Mouse (Mus musculus): Measurements from ENCODE around the gene Adora3.

Adora3 gene

DNA sequence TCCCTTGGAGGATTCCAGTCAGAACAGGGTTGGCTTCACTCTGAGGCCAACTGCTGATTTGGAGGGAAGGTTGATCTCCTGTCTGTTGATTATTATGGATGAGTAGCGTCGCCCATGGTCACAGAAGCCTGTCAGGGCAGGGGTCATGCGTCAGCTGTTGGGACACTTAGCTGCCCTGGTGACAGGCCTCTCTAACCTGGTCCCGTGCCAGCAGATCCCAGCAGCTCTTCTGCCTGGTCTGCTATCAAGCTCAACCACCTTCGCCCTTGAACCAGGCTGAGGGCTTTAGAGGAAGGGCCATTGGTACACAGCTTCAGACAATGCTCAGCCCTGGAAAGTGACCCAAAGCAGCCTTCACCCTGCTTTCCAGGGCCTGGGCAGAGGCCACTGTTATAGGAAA, 5.4 kb downstream of the Adora3 start:
- in situ Hi-C loops (cut with MseI, MboI), result no loop called here

DNA sequence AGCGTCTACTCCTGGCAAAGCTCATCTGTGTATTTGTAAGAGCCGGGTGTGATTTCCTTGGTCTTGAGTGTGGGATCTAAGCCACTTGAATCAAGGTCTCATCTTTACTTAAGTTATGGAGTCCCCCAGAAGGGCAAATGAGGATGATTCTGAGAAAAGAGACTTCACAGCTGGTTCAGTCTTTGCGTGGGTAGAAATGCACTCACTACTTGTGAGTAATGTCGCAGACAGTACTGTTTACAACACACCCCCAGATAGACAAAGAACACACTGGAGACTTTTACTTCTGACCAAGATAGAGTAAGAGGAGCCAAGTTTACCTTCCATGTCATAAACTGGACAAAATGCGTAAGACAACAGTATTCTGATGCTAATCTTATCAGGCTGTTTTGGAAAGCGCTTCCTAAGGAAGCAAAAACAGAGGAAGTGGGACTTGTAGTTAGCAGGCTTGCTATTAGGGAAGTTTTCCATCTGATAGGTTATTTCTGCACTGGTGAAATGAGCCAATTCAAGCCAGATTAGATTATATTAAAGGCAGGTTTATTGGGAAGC, 6.7 kb downstream of the Adora3 start:
- in situ Hi-C loops (cut with MseI, MboI), result no loop called here

DNA sequence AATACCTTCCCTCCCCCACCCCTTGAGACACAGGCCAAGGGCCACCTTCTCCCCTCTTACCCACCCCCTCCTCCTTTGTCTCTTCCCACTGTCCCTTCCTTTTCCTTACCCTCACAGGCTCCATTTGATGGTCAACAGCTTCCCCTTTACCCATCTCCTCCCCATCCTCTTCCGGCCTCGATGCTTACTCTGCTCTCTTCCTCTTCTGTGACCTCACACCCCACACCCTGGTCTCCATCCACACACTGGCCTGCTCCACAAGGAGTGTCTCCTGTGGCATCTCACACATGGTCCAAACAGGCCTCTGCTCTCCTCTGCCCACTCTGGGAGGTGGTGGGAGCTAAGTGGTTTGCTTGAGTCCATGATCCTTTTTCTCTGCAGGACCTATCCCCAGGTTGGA, 7.3 kb downstream of the Adora3 start:
- in situ Hi-C loops (cut with MseI, MboI), result no loop called here

DNA sequence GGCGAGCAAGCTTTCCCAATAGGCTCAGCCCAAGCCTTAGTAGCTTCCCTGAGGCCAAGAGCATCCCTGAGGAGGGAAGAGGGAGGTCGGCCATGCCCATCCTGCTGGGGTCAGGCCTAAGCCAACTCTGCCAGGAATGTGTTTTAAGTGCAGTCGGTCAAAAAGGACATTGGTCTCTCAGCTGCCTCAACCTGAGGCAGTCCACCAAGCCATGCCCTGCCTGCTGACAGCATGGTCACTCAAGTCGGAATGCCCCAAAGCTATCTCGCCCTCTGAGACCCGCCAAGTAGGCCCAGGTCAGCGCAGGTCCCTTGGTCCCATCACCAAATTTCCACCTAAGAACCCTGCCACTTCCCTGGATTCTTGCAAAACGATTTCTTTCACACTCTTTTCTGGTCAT, 8.1 kb downstream of the Adora3 start:
- in situ Hi-C loops (cut with MseI, MboI), result no loop called here

DNA sequence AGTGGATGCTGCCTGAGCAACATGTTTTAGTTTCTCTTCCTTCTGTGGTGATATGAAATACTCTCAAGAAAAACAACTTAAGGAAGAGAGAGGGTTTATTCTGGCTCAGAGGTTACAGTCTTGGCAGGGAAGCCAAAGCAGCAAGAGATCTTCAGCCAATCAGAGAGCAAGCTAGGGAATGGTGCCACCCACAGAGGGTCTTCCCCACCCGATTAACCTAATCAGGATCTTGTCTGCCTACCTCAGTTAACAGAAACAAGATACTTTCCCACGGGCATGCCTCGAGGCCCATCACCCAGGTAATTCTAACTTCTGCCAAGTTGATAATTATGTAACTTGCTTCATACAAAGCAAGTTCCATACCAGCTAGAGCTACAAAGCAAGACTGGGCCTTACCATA, 9.8 kb downstream of the Adora3 start:
- in situ Hi-C loops (cut with MseI, MboI), result no loop called here

DNA sequence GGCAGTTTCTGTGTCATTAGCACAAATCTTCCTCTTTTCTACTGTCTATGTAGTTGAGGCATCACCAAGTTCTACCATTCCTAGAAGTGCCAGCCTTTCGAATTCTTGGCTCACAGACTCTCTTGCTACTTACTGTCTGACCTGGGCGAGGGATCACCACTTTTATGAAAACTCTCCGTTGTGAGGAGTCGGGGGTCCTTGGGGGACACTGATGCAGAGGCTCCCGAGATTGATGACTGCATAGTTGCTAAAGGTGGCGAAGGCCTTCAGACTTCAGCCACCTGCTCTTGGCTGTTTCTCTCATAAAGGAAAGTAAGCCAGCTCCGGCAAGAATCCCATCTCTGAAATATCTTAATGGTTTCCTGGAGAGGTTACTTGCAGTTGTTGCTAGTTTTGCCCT, 11.4 kb downstream of the Adora3 start:
- in situ Hi-C loops (cut with MseI, MboI), result no loop called here

DNA sequence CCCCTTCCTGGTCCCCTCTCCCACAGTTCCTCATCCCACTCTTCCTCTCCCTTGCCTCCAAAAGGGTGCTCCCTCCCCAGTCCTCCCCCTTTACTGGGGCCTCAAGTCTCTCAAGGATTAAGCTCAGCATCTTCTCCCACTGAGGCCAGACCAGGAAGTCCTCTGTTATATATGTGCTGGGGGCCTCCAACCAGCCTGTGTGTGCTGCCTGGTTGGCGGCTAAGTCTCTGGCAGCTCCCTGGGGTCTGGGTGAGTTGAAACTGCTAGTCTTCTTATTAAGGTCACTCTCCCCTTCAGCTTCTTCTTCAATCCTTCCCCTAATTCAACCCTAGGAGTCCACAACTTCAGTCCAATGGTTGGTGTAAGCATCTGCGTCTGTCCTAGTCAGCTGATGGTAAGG, 12.5 kb downstream of the Adora3 start:
- in situ Hi-C loops (cut with MseI, MboI), result no loop called here

DNA sequence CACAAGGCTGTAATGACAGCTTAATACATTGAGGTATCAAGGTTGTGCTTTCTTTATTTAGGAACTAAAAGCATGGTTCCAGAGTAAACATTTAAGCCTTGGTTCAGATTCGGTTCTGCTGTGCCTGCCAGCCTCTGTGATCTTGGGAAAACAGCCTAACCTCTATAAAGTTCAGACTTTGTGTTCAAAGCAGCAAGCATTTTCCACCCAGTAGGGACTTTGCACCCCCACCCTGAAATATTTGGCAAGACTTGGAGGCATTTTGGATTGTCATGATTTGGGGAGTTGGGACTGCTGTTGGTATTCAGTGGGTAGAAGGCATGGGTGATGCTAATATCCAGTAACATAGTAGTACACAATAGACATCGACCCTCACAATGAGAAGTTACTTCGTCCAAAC, 18.3 kb downstream of the Adora3 start:
- in situ Hi-C loops (cut with MseI, MboI), result no loop called here

DNA sequence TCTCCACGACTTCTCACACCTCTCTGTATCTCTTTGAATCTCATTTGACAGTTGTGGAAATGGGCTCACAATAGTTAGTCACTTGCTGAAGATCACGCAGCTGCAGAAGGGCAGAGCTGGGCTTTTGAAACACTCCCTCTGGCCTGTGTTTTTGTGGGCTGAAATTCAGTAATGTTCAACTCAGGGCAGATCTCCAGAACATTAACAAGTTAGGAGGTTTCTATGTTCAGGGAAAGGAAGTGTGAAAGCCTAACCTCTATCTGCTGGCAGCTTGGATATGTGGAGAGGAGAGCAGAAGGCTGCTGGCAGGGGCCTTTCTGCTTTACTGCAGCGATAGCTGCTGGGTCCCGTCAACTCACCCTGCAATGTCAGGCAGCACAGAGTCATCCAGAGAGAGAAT, 19.6 kb downstream of the Adora3 start:
- in situ Hi-C loops (cut with MseI, MboI), result loop anchor here in 1 of 2 experiments (10.0 kb wide), 1 partner anchor 115 kb away; no protein-coding TSS in a partner anchor

DNA sequence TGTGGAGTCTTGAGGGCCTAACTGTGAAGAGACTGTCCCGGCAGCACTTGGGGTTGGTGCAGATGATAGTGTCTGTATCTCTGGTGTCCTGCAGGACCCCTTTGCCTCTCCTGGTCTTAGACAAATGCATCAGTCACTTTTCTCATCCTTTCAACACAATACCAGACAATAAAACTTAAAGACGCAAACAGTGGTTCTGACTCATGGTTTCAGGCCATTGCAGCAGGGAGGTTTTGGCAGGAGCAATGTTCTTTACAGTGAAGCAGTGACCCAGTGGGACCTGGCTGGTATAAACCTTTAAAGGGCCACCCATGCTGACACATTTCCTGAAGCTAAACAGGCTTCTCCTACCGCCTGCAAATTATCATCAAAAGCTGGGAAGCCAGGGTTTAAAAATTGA, 20.5 kb downstream of the Adora3 start:
- in situ Hi-C loops (cut with MseI, MboI), result loop anchor here in 1 of 2 experiments (10.0 kb wide), 1 partner anchor 116 kb away; no protein-coding TSS in a partner anchor

DNA sequence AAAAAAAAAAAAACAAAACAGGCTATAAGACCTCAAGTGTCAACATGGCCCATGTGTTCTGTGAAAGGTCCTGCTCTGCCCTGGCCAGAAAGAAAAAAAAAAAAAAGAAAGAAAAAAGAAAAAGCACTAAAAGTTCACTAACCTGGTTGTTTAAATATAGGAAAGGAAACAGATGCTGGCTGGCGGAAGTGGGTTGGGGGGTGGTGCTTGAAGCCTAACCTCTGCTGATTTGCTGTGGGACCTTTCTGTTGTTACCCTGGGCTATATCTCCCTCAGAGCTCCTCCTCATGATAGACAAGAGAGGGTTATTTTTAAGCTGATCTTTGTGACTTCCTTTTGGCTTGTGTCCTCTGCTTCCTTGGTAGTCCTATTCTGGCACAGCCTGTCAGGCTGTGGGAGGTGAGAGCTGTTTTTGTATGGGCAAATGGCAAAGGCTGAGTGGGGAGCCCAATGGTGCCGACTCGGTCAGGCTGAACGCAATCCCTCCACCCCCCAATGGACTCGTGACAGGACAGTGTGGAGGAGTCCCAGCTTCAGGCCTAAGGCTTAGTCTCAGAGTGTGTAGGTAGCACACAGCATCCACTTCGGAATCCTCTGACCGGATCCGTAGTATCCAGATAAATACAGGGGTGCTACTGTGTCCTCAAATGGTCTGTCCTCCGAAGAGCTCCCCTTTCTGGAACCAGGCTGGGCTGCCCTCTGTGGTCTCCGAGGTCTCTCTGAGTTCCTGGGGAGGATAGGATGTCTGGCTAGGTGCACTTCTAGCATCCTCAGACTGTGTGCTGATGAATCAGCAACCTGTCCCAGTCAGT, 21.3 kb downstream of the Adora3 start:
- in situ Hi-C loops (cut with MseI, MboI), result loop anchor here in 1 of 2 experiments (10.0 kb wide), 1 partner anchor 117 kb away; no protein-coding TSS in a partner anchor

DNA sequence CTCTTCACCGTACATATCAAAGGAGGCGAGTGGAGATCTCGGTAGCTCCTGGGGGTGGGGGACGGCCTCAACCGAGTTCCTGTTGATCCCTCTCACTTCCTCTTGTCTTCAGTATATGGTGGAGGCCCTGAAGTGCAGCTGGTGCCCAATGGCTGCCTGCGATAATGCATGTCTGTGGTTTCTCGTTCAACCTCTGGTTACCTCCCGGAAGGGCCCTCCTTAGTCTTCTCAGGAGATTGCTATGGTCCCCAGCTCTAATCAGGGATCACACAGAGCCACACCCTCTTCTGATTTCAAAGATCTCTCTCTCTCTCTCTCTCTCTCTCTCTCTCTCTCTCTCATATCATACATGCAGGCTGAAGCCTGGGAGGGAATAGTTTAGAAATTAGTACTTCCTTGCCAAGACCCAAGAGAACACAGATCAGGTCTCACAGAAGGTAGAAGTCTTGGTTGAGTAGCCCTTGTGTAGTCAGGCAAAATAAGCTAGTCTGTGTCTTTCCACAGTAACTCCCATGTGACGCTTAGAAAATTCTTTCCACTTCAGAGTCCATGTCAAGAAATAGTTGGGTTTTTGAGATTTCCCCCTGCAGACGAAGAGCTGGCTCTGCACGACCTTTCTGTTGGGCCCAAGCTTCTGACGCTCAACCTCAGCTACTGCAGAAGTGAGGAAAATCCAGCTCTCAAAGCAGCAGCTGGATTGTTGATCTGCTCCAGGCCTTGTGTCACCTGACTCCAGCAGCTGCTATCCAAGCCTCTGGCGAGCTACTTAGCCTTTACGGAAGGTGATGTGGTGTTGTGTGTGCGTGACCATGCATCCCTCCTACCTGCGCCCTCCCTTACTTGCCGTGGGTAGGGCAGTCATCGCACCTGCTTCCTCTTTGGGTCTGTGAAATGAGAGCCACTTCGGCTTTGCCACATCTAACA, 22.2 kb downstream of the Adora3 start:
- in situ Hi-C loops (cut with MseI, MboI), result loop anchor here in 1 of 2 experiments (10.0 kb wide), 1 partner anchor 118 kb away; no protein-coding TSS in a partner anchor

DNA sequence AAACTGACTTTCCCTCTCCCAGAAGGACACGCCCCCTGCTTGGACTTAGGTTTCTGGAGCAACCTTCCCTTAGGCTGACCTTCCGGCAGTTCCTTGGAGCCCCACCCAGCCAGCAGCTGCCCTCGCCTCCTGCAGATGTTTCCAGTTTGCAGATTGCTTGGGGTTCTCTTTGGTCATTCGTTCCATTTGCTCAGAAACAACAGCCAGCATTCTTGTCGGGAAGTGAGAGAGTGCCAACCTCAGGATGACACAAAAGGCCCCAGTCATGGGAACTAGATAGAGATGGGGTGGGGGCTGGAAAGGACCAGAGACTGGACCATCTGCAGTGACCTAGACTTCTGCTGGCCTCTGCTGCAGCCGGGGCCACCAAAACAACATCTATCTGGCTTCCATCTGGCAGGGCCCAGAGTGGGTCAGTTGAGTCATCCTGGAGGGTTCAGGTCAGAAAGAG, 23.3 kb downstream of the Adora3 start:
- in situ Hi-C loops (cut with MseI, MboI), result loop anchor here in 1 of 2 experiments (10.0 kb wide), 1 partner anchor 119 kb away; no protein-coding TSS in a partner anchor

DNA sequence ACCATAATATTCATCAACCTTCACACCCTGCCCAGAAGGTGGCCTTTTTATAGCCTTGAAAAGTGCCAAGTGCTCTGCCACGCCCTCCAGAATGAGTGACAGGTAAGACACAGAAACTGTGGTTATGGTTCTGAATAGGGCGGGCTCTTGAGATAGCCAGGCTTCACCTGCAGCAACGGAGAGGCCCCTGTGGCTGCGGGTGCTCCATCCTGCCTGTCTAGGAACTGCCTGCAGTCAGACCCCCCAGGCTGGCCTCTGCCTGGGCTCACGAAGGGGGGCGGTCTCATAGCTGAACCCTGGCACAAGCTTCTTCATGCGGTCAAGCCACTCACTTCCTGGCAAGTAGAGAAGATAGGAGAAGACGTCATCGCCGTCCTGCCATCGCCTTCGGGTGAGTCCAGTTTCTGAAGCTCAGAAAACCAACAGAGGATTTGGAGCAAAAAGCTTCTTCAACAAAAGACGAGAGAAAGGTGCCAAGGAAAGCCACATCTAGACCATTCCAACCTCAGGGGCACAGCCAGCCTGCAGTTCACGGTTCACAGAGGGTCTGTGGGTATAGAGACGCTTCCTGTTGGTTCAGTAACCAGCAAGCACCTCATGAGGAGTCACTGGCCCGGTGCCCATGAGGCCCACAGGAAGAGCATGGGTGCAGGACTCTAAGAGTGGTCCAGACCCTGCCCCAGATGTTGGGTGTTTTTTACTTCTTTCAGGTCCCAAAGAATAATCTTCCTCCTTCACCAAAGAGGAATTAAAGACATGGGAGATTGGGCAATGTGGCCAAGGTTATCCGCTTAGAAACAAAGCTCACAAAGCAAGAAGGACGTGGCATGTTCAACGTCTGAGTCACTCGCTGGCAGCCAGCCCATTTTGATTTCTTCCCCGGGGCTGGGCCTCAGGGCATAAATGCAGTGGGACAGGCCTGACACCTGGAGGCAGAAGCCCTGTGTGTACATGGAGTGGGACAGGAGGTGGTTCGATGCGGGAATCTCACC, 24.2 kb downstream of the Adora3 start:
- in situ Hi-C loops (cut with MseI, MboI), result loop anchor here (5.0 to 10.0 kb wide), 2 partner anchors 120 to 123 kb away; no protein-coding TSS in a partner anchor

DNA sequence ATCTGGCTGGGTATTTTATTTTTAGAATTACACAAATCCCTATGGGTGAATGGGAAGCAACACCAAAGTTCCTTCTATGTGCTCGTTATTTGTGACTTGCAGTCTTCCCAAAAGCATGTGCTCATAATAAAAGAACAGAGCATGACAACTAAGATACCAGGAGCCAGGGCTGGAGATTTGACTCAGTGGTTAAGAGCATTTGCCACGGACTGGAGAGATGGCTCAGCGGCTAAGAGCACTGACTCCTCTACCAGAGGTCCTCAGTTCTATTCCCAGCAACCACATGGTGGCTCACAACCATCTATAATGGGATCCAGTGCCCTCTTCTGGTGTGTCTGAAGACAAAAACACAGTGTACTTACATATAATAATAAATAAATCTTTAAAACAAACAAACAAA, 26.2 kb downstream of the Adora3 start:
- in situ Hi-C loops (cut with MseI, MboI), result loop anchor here (5.0 to 10.0 kb wide), 2 partner anchors 122 to 125 kb away; no protein-coding TSS in a partner anchor

DNA sequence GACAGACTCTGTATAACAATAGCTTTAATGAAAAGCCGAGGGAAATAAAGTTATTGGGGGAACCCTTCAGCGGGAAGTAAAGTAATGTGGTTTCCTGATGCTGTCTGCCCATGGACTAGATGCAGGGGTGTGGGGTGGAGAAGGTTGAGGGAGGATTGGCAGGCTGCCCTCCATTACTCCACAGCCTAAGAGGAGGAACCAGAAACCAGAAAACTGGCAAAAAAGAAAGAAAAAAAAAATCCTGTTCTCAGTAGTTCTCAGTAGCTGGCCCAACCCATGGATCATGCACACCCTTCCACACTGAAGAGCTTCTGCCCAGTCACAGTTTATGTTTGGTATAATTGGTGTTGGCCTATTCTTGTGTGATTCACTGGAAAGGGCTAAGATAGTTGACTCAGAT, 27.7 kb downstream of the Adora3 start:
- in situ Hi-C loops (cut with MseI, MboI), result loop anchor here (5.0 to 10.0 kb wide), 2 partner anchors 124 to 126 kb away; no protein-coding TSS in a partner anchor

DNA sequence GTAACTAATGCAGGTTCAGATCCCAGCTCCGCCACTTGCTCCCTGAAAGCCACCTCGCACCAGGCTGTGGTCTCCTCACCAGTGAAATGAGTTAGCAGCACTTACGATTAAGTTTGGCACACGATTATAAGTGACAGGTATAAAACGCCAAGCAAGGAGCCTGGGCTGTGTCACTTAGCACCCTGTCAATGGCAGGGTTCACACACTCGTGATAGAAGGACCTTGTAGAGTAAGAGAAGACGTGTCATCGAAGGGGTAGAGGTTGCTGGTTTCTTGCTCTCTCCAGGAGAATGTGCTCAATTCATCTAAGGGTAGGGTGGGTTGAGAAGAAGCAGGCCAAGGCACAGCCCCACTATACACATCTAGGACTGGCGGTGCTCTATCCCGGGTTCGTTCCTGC, 28.2 kb downstream of the Adora3 start:
- in situ Hi-C loops (cut with MseI, MboI), result loop anchor here (5.0 to 10.0 kb wide), 2 partner anchors 124 to 127 kb away; no protein-coding TSS in a partner anchor

DNA sequence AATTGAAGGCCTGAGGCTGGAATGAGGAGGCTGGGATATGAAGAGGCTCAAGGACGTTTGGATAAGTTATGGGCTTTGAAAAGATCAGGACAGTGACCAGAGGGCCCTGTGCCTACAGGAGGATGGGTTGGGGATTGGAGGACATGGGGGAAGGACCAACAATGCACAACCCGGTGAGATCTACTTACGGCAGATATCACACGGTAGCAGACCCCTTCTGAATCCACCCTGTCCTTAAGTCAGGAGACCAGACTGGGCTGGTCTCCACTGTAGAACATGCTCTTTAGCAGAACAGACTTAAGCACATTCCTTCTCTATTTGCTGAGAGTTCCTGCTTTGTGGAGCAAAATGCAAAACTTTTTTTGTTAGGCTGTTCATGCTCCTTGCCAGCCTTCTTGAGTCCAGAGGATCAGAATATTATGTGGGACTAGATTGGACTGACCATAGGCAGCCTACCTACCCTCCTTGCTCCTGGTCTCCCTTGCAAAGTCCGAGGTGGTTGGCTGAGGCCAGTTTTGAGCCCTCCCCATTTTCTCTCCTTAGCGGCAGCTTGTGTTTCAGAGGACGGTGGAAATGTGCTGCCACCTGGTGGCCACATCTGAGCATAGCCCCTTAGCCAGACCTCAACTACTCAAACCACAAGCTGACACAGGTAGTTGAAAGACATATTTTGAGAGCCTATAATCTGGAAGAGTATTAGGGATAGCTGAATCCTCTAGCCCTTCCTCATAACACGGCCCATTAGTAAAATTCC, 28.9 kb downstream of the Adora3 start:
- in situ Hi-C loops (cut with MseI, MboI), result loop anchor here (5.0 to 10.0 kb wide), 2 partner anchors 125 to 127 kb away; no protein-coding TSS in a partner anchor

DNA sequence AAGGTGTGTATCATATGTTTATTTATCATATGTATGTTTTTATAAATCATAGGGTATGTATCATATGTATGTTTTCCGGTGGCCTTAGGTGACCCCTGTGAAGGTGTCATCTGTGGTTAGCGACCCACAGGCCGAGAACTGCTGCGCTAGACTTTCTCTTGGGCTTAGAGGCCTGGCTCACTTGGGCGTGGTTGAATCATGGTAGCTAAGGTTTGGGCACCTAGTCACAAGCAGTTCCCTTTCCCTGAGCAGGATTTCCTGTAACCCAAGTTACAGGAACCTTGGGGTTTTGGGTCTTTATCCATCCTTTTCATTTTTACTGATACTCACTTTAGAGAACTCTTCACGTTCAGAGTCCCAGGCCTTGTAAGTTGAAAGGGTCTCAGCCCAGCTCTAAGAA, 29.6 kb downstream of the Adora3 start:
- in situ Hi-C loops (cut with MseI, MboI), result no loop called here

All from mouse trophoblast stem cell (cell line).